Mouse (Mus musculus) cerebellum, postnatal 36 days (tissue): ENCODE measurements around the gene Slc5a1.

ENCODE experiments used
- DNase-seq, 2 experiments: peaks; one replicate each; pipeline ENCODE4 v3.0.0; 2021 to 2022; ENCODE audit warnings: mixed read lengths in 2 of 2

The Slc5a1 gene

DNA sequence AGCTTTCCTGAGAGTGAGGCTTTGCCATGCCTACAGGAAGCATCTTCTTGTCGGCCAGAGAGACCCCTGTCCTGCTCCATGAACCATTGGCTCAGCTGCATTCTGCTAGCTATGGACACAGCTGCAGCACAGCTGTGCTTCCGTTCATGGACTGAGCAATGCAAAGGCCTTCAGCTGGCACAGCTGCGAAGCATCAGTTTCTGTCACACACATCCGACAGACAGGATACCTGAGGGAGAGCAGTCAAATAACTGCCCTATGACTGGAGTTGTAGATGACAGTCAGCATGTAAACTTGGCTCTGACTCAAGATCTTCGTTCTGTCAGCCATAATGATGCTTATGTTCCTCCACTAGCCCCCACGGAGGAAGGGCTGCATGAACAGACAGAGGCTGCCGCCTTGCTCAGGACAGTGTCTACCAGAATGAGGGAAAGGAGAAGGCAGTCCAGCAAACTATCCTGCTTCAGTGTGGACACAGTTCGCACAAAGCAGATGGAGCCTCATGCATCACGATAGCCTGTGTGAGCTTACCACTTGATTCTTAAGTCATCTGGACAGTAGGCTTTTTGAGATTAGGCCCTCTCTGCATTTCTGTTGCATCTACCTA, 91.3 kb downstream of the Slc5a1 start:
- DNase-seq = no peak

DNA sequence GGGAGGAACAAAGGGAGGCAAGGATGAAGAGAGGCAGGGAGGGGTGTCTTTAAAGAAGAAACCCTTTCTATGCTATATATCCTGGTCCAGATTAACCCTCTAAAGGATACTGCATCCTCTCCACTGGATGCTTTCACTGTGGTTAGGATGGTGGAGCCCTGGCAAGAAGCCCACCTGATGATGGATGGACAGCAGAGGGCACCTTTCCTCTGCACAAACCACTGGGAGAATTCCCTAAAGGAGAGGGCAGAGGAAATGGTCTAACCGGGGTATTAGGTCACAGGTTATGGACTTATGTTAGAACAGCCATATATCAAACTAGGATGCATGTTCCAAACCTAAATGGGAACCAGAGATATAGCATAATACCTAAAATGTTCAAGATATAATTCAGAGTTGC, 96.1 kb downstream of the Slc5a1 start:
- DNase-seq = no peak

GRCm38 (mm10) chr5:33201697-33202096, 97.7 kb downstream of the Slc5a1 start:
- DNase-seq = no peak

- DNase-seq = no peak
These were observed 98.6 kb downstream of the Slc5a1 start for GRCm38 (mm10) chr5:33202516-33203170.

GRCm38 (mm10) chr5:33203171-33203565, 99.1 kb downstream of the Slc5a1 start:
- no peak for DNase-seq

DNA sequence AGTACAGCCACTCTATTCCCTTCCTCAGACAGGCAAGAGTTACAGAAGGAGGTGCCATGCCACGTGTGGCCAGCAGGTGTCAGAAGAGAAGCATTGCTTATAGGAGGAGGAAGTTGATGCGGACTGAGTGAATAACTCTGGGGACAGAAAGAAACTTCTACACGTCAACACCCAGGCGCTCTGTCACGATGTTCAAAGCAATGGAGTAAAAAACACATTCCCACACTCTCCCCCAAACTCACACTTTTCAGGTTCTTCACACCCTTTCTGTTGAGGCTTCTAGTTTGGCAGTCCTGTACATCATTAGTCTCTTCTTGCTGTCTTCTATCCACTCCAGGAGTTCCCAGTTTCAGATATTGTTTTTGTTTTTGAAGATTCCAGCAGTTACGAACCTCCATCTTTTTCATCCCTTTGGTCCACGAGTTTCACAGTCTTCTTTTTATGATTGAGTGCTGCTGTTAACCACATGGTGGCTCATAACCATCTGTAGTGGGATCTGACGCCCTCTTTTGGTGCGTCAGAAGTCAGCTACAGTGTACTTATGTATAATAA, 99.7 kb downstream of the Slc5a1 start:
- DNase-seq = peak; percentile 85 to 86

GRCm38 (mm10) chr5:33204284-33204683, 100.3 kb downstream of the Slc5a1 start:
- no peak for DNase-seq

- DNase-seq = no peak
These were observed 102.3 kb downstream of the Slc5a1 start for GRCm38 (mm10) chr5:33206328-33206727.

GRCm38 (mm10) chr5:33207136-33207535, 103.1 kb downstream of the Slc5a1 start:
- no peak for DNase-seq

- no peak for DNase-seq
These were observed 104.7 kb downstream of the Slc5a1 start for GRCm38 (mm10) chr5:33208533-33209245.

- DNase-seq = no peak
These were observed 106.5 kb downstream of the Slc5a1 start for GRCm38 (mm10) chr5:33210515-33210914.

GRCm38 (mm10) chr5:33211254-33211653, 107.2 kb downstream of the Slc5a1 start:
- DNase-seq = no peak
